Mouse (Mus musculus) neural tube, embryonic 12.5 days (tissue): Measurements from ENCODE around the gene Rin3. TPM values are rescaled to one million over a fixed set of nuclear protein-coding genes. Genes with fewer than 3 reads are reported as not detected.
A peak's percentile ranks its signal among the peaks of the same experiment; 100 is the strongest.

Experiments
- ATAC-seq: fragments of 200-750 bp; cut with Nextera tagmentation; 2 replicates; pipeline ENCODE4 v1.8.0; 2017; ENCODE audit warnings: low read depth, mild to moderate bottlenecking, moderate TSS enrichment, moderate library complexity; ENCODE audit not compliant: low FRiP score
- H3K27ac ChIP-seq: fragments of 300-500 bp; sonication (generic); 2 replicates; pipeline ENCODE4 v1.5.1; 2016
- H3K27me3 ChIP-seq: fragments of 300-500 bp; sonication (generic); replicated peaks from 2 replicates; pipeline ENCODE4 v1.6.1; 2016; ENCODE audit warnings: mild to moderate bottlenecking
- H3K36me3 ChIP-seq: fragments of 300-500 bp; sonication (generic); 2 replicates; pipeline ENCODE4 v1.6.1; 2016; ENCODE audit warnings: mild to moderate bottlenecking
- H3K4me1 ChIP-seq: fragments of 300-500 bp; sonication (generic); 2 replicates; pipeline ENCODE4 v1.6.1; 2016
- H3K4me2 ChIP-seq: fragments of 300-500 bp; sonication (generic); replicated peaks from 2 replicates; pipeline ENCODE4 v1.6.1; 2016; ENCODE audit warnings: mild to moderate bottlenecking
- H3K4me3 ChIP-seq: fragments of 300-500 bp; sonication (generic); 2 replicates; pipeline ENCODE4 v1.5.1; 2016
- H3K9ac ChIP-seq: fragments of 300-500 bp; sonication (generic); 2 replicates; pipeline ENCODE4 v1.6.1; 2016; ENCODE audit warnings: mild to moderate bottlenecking
- H3K9me3 ChIP-seq: fragments of 300-500 bp; sonication (generic); 2 replicates; pipeline ENCODE4 v1.6.1; 2016; ENCODE audit warnings: mild to moderate bottlenecking
- WGBS: fragments of 180-500 bp; shearing (Covaris S2); methylation state at CpG from one replicate; pipeline ENCODE4 v1.1.7; 2016; 5-methylcytosine and 5-hydroxymethylcytosine counted together
- polyA plus RNA-seq: library from polyadenylated mRNA; unstranded; fragments of >200 nt; fragmentation: Nextera tagmentation; extraction: Ambion mirVana; gene quantifications from 2 replicates; pipeline ENCODE4 v1.2.1, GENCODE M21; 2016

Rin3 gene
- polyA plus RNA-seq, 1 experiment from 2014 or later = 5.6 TPM

DNA sequence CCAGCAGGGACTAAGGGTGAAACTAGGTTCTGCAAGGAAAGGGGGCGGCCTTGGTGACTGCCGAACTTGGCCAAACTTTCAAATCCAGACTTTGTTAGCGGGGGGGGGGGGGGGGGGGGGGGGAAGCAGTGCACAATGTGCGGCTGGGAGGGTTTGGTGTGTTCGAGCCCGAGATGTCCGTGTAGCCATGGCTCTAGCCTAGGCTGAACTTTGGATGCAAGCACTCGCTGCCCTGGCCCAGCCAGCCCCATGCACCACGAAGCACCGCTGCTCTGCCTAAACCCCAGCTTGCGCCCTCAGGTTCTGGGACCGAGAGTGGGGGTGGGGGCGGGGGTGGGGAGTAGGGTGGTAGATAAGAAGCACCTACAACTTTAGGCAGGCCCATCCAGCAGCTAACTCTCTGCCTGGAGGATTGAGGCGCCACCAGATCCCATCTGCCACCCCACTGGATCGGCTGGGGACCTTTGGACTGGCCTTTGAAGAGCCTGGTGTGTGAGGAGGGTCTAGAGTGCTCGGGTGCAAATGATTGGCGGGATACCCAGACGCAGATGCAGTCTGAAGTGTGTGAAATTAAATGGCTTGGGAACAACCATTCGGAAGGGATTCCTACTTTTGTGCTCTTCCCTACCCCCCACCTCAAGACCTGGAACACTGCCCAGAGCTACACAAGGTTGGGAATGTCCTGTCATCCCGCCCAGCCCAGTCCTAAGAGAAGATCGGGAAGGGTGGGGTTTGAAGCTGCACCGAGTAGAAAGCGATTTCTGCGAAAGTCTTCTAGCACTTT is 827 bp downstream of the Rin3 start:
- no peak overlapping the region for H3K27ac ChIP-seq
- H3K9ac ChIP-seq = peak overlapping the region; percentile 73
- 10% methylated on average over 22 of the region's 24 CpGs for WGBS
- peak overlapping the region; percentile 95 for H3K4me2 ChIP-seq
- H3K27me3 ChIP-seq = peaks cover 7% of the 10 kb centered on the region; the same call in 1 of the 2 replicates
- ATAC-seq = peak; percentile 67
- H3K4me1 ChIP-seq = peaks cover 40% of the 10 kb centered on the region
- H3K36me3 ChIP-seq = no peaks in the 10 kb centered on the region
- H3K4me3 ChIP-seq = peak overlapping the region; percentile 51
- H3K9me3 ChIP-seq = no peaks in the 10 kb centered on the region

DNA sequence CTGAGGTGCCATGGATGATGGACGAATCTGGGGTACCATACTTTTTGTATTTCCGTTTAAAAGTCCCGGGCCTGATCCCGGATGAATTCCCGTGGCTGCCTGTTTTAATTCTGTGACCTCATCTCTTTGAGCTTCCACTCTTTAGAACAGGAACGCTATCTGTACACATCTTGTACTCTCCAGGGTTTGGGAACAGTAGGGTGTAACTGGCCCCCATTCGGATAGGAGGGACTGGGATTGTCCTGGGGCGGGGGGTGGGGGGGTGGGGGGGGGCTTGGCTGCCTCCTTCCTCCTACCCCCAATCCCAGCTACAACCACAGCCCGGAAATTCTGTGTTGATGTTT is 1.4 kb downstream of the Rin3 start:
- Histone ChIP-seq H3K4me2 (peak overlapping the region; percentile 95), H3K9me3 (no peaks in the 10 kb centered on the region), H3K4me3 (peak overlapping the region; percentile 51; the same call in 1 of the 2 replicates), H3K27me3 (peaks cover 7% of the 10 kb centered on the region; the same call in 1 of the 2 replicates), H3K36me3 (no peaks in the 10 kb centered on the region), H3K27ac (no peak overlapping the region), H3K9ac (no peak overlapping the region), H3K4me1 (peaks cover 40% of the 10 kb centered on the region)
- ATAC-seq = no peak
- WGBS = 44% methylated on average over 9 of the region's 9 CpGs

DNA sequence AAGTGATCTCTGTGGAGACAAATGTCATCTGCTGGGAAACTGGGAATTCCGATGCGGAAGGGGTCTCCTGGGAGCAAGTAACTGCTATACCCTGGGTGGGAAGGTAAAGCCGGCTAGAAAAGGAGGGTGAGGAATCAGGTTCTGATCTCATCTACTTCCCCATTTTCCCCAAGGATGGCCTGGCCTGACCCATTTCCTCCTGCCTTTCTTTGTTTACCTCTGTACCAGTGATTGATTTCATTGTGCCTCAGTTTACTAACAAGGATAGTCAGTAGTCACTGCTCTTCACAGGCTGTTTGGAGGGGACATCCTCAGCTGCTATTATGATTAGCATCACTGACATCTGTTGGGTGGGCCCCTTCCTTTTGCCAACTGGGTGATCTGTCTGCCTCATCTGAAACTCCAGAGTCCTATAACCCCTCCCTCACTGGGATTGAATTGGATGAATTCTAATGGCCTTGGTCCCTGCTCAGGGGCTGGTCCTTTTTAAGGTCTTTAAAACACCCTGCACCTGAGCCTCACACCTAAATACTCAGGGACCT is 1.8 kb downstream of the Rin3 start:
- no peak overlapping the region for H3K9ac ChIP-seq
- 34% methylated on average over 3 of the region's 3 CpGs for WGBS
- no peaks in the 10 kb centered on the region for H3K36me3 ChIP-seq
- no peak overlapping the region for H3K27ac ChIP-seq
- peaks cover 40% of the 10 kb centered on the region for H3K4me1 ChIP-seq
- no peaks in the 10 kb centered on the region for H3K9me3 ChIP-seq
- no peak for ATAC-seq
- peak overlapping the region; percentile 95 for H3K4me2 ChIP-seq
- peaks cover 7% of the 10 kb centered on the region; the same call in 1 of the 2 replicates for H3K27me3 ChIP-seq
- H3K4me3 ChIP-seq = no peak overlapping the region

DNA sequence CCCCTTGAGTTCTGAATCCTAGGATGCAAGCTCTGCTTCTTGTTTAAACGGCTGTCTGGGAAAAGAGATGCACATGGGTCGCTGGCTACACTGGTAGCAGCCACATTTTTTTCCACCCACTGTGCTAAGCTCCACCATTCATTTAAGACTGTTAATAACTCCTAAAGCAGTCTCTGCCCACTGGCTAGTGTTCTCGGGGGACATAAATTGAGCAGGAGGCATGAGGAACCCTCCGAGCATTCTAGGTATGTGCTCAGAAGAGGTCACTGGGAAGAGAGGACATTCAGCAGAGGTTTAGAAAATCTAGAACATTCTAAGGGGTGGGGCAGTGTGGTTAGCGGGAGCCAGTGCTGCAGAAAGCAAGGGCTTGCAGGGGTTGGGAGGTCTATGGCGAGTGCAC is 2.5 kb downstream of the Rin3 start:
- 76% methylated on average over 6 of the region's 6 CpGs for WGBS
- H3K9ac ChIP-seq = no peak overlapping the region
- H3K27me3 ChIP-seq = peaks cover 7% of the 10 kb centered on the region; the same call in 1 of the 2 replicates
- no peaks in the 10 kb centered on the region for H3K9me3 ChIP-seq
- H3K4me2 ChIP-seq = 0 out of 2 replicates have a peak overlapping the region, but pooled peaks have one; percentile 95
- H3K4me1 ChIP-seq = peaks cover 40% of the 10 kb centered on the region
- no peak overlapping the region for H3K4me3 ChIP-seq
- ATAC-seq = no peak
- H3K27ac ChIP-seq = no peak overlapping the region
- H3K36me3 ChIP-seq = no peaks in the 10 kb centered on the region

GRCm38 (mm10) chr12:102285779-102286178 is 2.9 kb downstream of the Rin3 start:
- Histone ChIP-seq H3K36me3 (no peaks in the 10 kb centered on the region), H3K9ac (no peak overlapping the region), H3K4me2 (no peak overlapping the region), H3K4me3 (no peak overlapping the region), H3K27ac (no peak overlapping the region), H3K9me3 (no peaks in the 10 kb centered on the region), H3K27me3 (peaks cover 7% of the 10 kb centered on the region; the same call in 1 of the 2 replicates), H3K4me1 (peaks cover 40% of the 10 kb centered on the region)
- ATAC-seq = no peak
- 85% methylated on average over 5 of the region's 5 CpGs for WGBS

DNA sequence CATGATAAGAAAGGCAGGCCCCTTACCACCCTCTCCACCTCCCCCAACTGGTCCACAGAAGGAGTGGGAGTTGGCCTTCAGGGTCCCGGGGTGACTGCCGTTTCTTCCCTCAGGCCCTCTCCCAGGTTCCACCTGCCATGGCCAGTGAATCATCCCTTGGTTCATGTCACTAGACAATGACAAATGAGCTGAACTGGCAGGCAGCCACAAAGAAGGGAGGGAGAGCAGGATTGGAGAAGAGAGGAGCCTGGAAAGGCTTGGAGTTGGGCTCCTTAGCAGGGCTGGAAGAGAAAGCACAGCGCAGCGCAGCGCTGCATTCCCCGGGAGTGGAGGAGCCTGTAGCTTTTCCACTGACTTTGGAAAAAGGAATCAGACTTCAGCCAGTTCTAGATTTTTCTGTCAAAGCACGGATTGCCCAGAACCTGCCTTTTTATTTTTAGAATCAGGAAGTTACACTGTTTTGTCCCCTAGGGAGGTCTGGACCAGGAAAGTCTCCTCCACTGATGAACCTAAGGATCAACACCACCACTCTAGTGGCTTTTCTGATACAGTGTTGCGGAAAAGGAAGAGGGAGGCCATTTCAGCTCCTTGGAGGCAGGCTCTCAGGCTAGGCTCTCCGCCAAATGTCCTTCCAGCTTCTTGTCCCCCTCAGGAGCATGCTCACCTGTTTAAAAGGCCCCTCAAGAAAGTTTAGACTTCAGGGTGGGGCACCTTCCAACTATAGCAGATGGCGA is 4.0 kb downstream of the Rin3 start:
- peaks cover 7% of the 10 kb centered on the region; the same call in 1 of the 2 replicates for H3K27me3 ChIP-seq
- peaks cover 40% of the 10 kb centered on the region for H3K4me1 ChIP-seq
- no peak for ATAC-seq
- no peak overlapping the region for H3K9ac ChIP-seq
- no peak overlapping the region for H3K27ac ChIP-seq
- H3K9me3 ChIP-seq = no peaks in the 10 kb centered on the region
- WGBS = 69% methylated on average over 10 of the region's 10 CpGs
- no peak overlapping the region for H3K4me3 ChIP-seq
- H3K36me3 ChIP-seq = no peaks in the 10 kb centered on the region
- no peak overlapping the region for H3K4me2 ChIP-seq

DNA sequence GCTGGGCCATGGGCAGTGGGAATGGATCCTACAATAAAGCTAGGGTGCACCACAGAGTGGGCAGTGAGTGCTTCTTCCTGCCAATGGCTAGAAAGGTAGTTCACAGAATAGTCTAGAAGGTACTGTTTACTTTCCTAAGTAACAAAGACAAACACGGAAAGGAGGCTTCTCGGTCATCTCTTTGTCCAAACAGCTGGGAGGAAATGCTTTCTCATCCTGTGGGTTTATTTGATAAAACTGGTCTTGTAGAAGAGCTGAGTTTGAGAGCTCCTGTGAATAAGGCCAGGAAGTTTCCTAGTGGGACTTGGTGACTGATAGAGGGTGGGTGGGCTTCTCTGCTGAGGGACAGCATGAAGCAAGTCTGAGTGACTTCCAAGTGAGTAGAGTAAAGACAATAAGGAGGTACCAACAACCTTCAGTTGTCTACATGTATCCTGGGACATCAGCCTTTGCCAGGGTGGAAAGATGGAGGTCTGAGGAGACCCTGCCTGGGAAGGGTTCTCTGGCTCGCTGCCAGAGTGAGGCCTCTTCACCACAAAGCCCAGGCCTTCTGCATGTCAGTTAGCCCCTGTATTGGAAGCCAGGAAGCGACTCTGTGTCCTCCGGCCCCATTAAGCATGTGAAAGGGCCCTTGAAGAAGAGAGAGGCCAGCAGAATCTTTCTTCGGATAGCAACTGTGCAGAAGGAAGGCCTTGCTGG is 5.2 kb downstream of the Rin3 start:
- Histone ChIP-seq H3K27me3 (peaks cover 7% of the 10 kb centered on the region; the same call in 1 of the 2 replicates), H3K9me3 (no peaks in the 10 kb centered on the region), H3K9ac (no peak overlapping the region), H3K4me1 (peaks cover 36% of the 10 kb centered on the region), H3K4me2 (no peak overlapping the region), H3K27ac (no peak overlapping the region), H3K36me3 (no peaks in the 10 kb centered on the region), H3K4me3 (no peak overlapping the region)
- WGBS = 75% methylated on average over 6 of the region's 6 CpGs
- ATAC-seq = no peak

DNA sequence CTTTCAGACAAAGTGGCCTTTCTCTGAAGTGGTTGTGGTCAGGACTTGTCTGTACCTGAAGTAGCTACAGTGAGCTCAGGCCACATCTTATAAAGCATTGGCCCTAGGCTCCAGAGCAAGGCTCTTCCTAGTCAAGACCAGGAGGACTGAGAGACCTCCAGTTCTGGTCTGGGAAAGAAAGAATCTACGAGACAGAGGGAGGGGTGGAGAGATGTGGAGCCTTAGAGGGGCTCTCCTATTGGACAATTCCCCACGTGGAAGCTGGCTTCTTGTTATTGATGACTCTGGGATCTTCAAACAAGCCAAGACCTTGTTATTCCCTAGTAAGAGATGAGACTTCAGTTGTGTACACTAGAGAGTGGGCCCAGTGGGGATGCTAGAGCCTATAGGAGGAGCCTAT is 6.0 kb downstream of the Rin3 start:
- Histone ChIP-seq H3K9me3 (no peaks in the 10 kb centered on the region), H3K27ac (no peak overlapping the region), H3K4me2 (no peak overlapping the region), H3K4me3 (no peak overlapping the region), H3K4me1 (peaks cover 31% of the 10 kb centered on the region), H3K9ac (no peak overlapping the region), H3K36me3 (no peaks in the 10 kb centered on the region), H3K27me3 (peaks cover 7% of the 10 kb centered on the region; the same call in 1 of the 2 replicates)
- ATAC-seq = no peak
- 39% methylated on average over 2 of the region's 2 CpGs for WGBS

DNA sequence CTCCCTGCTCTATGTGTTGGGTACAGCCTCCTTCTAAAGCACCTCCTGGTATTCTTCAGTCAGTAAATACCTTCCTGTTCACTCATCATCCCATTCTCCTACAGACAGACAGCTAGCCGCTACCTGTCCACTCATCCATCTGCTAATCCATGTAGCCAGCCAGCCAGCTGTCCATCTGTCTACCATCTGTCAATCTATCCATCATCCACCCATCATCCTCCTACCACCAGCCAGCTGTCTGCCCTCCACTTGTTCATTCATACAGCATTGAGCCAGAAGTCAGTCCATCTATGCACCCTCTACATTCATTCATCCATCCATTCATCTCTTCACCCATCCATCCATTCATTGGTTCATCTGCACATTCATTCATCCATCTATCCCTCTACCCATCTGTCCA is 6.7 kb downstream of the Rin3 start:
- no peak for ATAC-seq
- 0 out of 2 replicates have a peak, but pooled peaks cover 7% of the 10 kb centered on the region for H3K27me3 ChIP-seq
- no peak overlapping the region for H3K27ac ChIP-seq
- no peaks in the 10 kb centered on the region for H3K36me3 ChIP-seq
- no peak overlapping the region for H3K4me3 ChIP-seq
- H3K9ac ChIP-seq = no peak overlapping the region
- WGBS = 90% methylated on average over 1 of the region's 1 CpGs
- H3K4me1 ChIP-seq = peaks cover 25% of the 10 kb centered on the region
- H3K4me2 ChIP-seq = no peak overlapping the region
- H3K9me3 ChIP-seq = no peaks in the 10 kb centered on the region

DNA sequence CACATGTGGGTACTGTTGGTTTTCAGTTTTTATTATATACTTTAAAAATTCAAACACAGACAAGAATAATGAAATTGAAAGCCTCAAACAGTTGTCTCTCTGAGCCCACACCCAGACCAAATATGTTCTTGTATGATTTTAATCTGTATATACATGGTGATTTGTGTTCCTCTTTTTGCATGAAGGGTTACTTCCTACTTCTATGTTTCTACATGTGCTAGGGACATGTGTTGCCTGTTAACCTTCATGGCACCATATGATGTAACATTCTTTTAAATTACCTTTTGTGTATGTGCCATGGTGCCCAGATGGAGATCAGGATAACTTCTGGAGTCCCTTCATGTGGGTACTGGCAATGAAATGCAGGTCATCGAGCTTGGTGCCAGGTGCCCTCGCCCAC is 7.8 kb downstream of the Rin3 start:
- Histone ChIP-seq H3K9me3 (no peaks in the 10 kb centered on the region), H3K27ac (no peak overlapping the region), H3K4me3 (no peak overlapping the region), H3K36me3 (no peaks in the 10 kb centered on the region), H3K9ac (no peak overlapping the region), H3K27me3 (no peaks in the 10 kb centered on the region), H3K4me2 (no peak overlapping the region), H3K4me1 (peaks cover 16% of the 10 kb centered on the region)
- 88% methylated on average over 2 of the region's 2 CpGs for WGBS
- no peak for ATAC-seq

DNA sequence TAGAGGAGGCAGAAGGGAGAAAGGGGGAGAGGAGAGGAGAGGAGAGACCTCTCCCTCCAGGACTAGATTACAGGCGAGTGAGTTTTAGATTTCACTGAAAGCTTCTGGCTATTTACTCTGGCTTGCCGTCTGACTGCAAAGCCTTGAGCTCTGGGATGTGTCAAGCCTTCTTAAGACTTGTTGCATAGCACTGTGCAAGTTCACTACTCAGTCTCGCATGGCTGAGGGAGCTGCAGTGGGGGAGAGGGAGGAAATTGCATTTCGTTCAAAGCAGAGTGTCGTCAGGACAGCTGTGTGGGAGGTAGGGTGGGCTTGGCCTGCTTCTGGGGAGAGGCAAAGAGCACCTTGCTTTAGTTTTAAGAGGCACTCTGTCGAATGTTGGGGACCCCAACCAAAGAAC is 8.8 kb downstream of the Rin3 start:
- no peak for ATAC-seq
- Histone ChIP-seq H3K27ac (no peak overlapping the region), H3K4me2 (no peak overlapping the region), H3K9me3 (no peaks in the 10 kb centered on the region), H3K36me3 (no peaks in the 10 kb centered on the region), H3K9ac (no peak overlapping the region), H3K4me3 (no peak overlapping the region), H3K27me3 (no peaks in the 10 kb centered on the region), H3K4me1 (peaks cover 12% of the 10 kb centered on the region)
- WGBS = 58% methylated on average over 6 of the region's 6 CpGs
